Mouse (Mus musculus) ES-E14 (cell line): ENCODE results near the gene As3mt. TPM values are rescaled to one million over a fixed set of nuclear protein-coding genes. Genes with fewer than 3 reads are reported as not detected.

Experiments
- DNase-seq: peaks from one replicate; pipeline ENCODE4 v3.0.0-alpha.2; 2013; ENCODE audit warnings: low read depth, low spot score
- H3K27ac ChIP-seq: 2 replicates; pipeline ENCODE4 v1.5.1; 2012; ENCODE audit warnings: low read depth, mild to moderate bottlenecking, low read length, moderate library complexity, mixed read lengths; ENCODE audit not compliant: poor library complexity, insufficient read depth, severe bottlenecking
- H3K36me3 ChIP-seq: 2 replicates; pipeline ENCODE4 v1.6.1; 2012; ENCODE audit warnings: mild to moderate bottlenecking, low read length, moderate library complexity, mixed read lengths; ENCODE audit not compliant: control insufficient read depth, poor library complexity, insufficient read depth, severe bottlenecking
- H3K4me1 ChIP-seq, 2 experiments: fragments of 150-350 bp in 1 of 2; sonication (generic) in 1 of 2; 2 replicates each; pipeline ENCODE4 v1.6.1; 2012; ENCODE audit warnings: low read length in 2 of 2, mild to moderate bottlenecking in 1 of 2, mixed read lengths in 1 of 2; ENCODE audit not compliant: control insufficient read depth in 2 of 2, insufficient read depth in 2 of 2, poor library complexity in 1 of 2
- H3K4me3 ChIP-seq, 2 experiments: fragments of 150-350 bp in 1 of 2; sonication (generic) in 1 of 2; 2 replicates each; pipeline ENCODE4 v1.5.1; 2012; ENCODE audit warnings: low read length in 2 of 2, low read depth in 1 of 2, mild to moderate bottlenecking in 1 of 2, mixed read lengths in 1 of 2; ENCODE audit not compliant: insufficient read depth in 1 of 2, poor library complexity in 1 of 2, severe bottlenecking in 1 of 2
- H3K9ac ChIP-seq: 2 replicates; pipeline ENCODE4 v1.6.1; 2012; ENCODE audit warnings: low read depth, mild to moderate bottlenecking, low read length, mixed read lengths; ENCODE audit not compliant: poor library complexity, insufficient read depth, severe bottlenecking
- H3K9me3 ChIP-seq: fragments of 150-350 bp; sonication (generic); 2 replicates; pipeline ENCODE4 v1.6.1; 2012; ENCODE audit warnings: low read depth, mild to moderate bottlenecking, low read length; ENCODE audit not compliant: control insufficient read depth, insufficient read depth
- CHD2 ChIP-seq: IDR thresholded peaks from 2 replicates; pipeline ENCODE4 v1.6.1; 2014; ENCODE audit warnings: mild to moderate bottlenecking, low read depth, low read length, inconsistent platforms
- HCFC1 ChIP-seq: IDR thresholded peaks from 2 replicates; pipeline ENCODE4 v1.6.1; 2012; ENCODE audit warnings: low read length, inconsistent platforms, borderline replicate concordance; ENCODE audit not compliant: insufficient read depth
- MAFK ChIP-seq: IDR thresholded peaks from 2 replicates; pipeline ENCODE4 v1.6.1; 2014; ENCODE audit warnings: mild to moderate bottlenecking, low read depth, low read length, inconsistent platforms; ENCODE audit not compliant: insufficient read depth
- ZC3H11A ChIP-seq: IDR thresholded peaks from 2 replicates; pipeline ENCODE4 v1.6.1; 2012; ENCODE audit warnings: low read depth, mild to moderate bottlenecking, inconsistent platforms, low read length, borderline replicate concordance
- ZNF384 ChIP-seq: IDR thresholded peaks from 2 replicates; pipeline ENCODE4 v1.6.1; 2012; ENCODE audit warnings: low read depth, low read length, inconsistent platforms
- in situ Hi-C, 2 experiments: fragments of 600-800 bp; cut with MboI; formaldehyde crosslinking; loops; one replicate each; pipeline ENCODE4 v1.15.1; 2025; ENCODE audit warnings: low sequenced_read_pairs in 2 of 2, inconsistent platforms in 1 of 2; ENCODE audit not compliant: unreplicated experiment in 2 of 2
- total RNA-seq: library from RNA; depleted of rRNA; stranded (reverse); fragments of 300-350 nt; gene quantifications from 2 replicates; pipeline ENCODE4 v1.2.3, GENCODE M21; 2012

As3mt gene
- total RNA-seq, 1 experiment, result 11.0 TPM

- Histone ChIP-seq H3K9ac (no peak overlapping the region), H3K9me3 (no peaks in the 10 kb centered on the region), H3K36me3 (no peaks in the 10 kb centered on the region), H3K4me3 (peak overlapping the region; percentile 77 to 97), H3K4me1 (peaks cover 5 to 9% of the 10 kb centered on the region in 2 experiments; a peak in 3 of 4 replicates), H3K27ac (no peak overlapping the region)
- no peak for DNase-seq
- no peak for TF ChIP-seq CHD2
- TF ChIP-seq ZNF384, result peak; percentile 72
- in situ Hi-C loops, result loop anchor here (5.0 to 10.0 kb wide), 3 partner anchors 101 to 221 kb away; no protein-coding TSS in a partner anchor
These were observed 56.1 kb downstream of the As3mt start for GRCm38 (mm10) chr19:46763356-46763755.

- Histone ChIP-seq H3K9me3 (no peaks in the 10 kb centered on the region), H3K4me1 (peaks cover 6 to 9% of the 10 kb centered on the region in 2 experiments; a peak in 3 of 4 replicates), H3K4me3 (peak overlapping the region; percentile 32 to 97; a peak in 3 of 4 replicates), H3K36me3 (no peaks in the 10 kb centered on the region), H3K27ac (no peak overlapping the region), H3K9ac (no peak overlapping the region)
- TF ChIP-seq ZC3H11A, result no peak
- TF ChIP-seq CHD2, result no peak
- TF ChIP-seq MAFK, result no peak
- no peak for TF ChIP-seq HCFC1
- no peak for TF ChIP-seq ZNF384
- no peak for DNase-seq
- in situ Hi-C loops, result loop anchor here (5.0 to 10.0 kb wide), 3 partner anchors 101 to 221 kb away; no protein-coding TSS in a partner anchor
These were observed 56.9 kb downstream of the As3mt start for GRCm38 (mm10) chr19:46763932-46764762.

GRCm38 (mm10) chr19:46764763-46765117 is 57.5 kb downstream of the As3mt start:
- Histone ChIP-seq H3K4me1 (peaks cover 7 to 9% of the 10 kb centered on the region in 2 experiments; a peak in 3 of 4 replicates), H3K4me3 (peak overlapping the region; percentile 32 to 97; a peak in 3 of 4 replicates), H3K27ac (no peak overlapping the region), H3K36me3 (no peaks in the 10 kb centered on the region), H3K9me3 (no peaks in the 10 kb centered on the region), H3K9ac (no peak overlapping the region)
- no peak for TF ChIP-seq HCFC1
- no peak for TF ChIP-seq CHD2
- TF ChIP-seq ZNF384, result no peak
- TF ChIP-seq MAFK, result no peak
- TF ChIP-seq ZC3H11A, result no peak
- in situ Hi-C loops, result loop anchor here (5.0 to 10.0 kb wide), 3 partner anchors 100 to 220 kb away; no protein-coding TSS in a partner anchor
- no peak for DNase-seq

- TF ChIP-seq HCFC1, result no peak
- TF ChIP-seq ZC3H11A, result no peak
- no peak for TF ChIP-seq CHD2
- Histone ChIP-seq H3K4me1 (peaks cover 7 to 9% of the 10 kb centered on the region in 2 experiments; a peak in 3 of 4 replicates), H3K4me3 (no peak overlapping the region), H3K36me3 (no peaks in the 10 kb centered on the region), H3K27ac (no peak overlapping the region), H3K9me3 (no peaks in the 10 kb centered on the region), H3K9ac (no peak overlapping the region)
- DNase-seq, result no peak
- in situ Hi-C loops, result loop anchor here (10.0 kb wide), 2 partner anchors 99 to 219 kb away; no protein-coding TSS in a partner anchor
These were observed 58.9 kb downstream of the As3mt start for GRCm38 (mm10) chr19:46766125-46766524.

DNA sequence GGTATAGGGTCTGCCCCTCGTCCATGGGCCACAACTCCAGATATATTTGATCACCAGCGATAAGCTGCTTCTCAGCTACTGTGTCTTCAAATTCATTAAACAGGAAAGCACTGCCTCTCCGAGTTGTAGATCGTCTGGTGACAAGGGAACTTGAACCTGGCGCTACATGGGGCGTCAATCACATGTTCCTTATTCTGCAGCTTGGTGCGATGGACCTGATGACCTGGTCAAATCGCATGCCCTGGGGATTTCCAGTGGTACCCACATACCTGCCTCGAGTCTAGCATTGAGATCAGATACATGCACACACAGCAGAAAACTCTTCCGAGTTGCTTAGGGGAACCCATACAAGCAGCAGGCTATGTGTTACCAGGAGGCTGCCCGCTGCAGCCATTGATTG is 62.5 kb downstream of the As3mt start:
- Histone ChIP-seq H3K9me3 (no peaks in the 10 kb centered on the region), H3K4me1 (peaks cover 2 to 4% of the 10 kb centered on the region in 2 experiments; a peak in 1 of 4 replicates), H3K4me3 (no peak overlapping the region), H3K36me3 (no peaks in the 10 kb centered on the region), H3K9ac (no peak overlapping the region), H3K27ac (no peak overlapping the region)
- DNase-seq, result no peak
- TF ChIP-seq HCFC1 (no peak), MAFK (no peak), ZC3H11A (no peak), ZNF384 (no peak), CHD2 (no peak)
- in situ Hi-C loops, result loop anchor here (10.0 kb wide), 2 partner anchors 95 to 215 kb away; no protein-coding TSS in a partner anchor
